Mouse (Mus musculus) heart, embryonic 13.5 days (tissue): ENCODE data around the gene Zzz3. TPM values are rescaled to one million over a fixed set of nuclear protein-coding genes. Genes with fewer than 3 reads are reported as not detected.

ENCODE experiments used
- ATAC-seq: fragments of 200-750 bp; cut with Nextera tagmentation; 2 replicates; pipeline ENCODE4 v1.8.0; 2017; ENCODE audit warnings: moderate TSS enrichment; ENCODE audit not compliant: insufficient number of reproducible peaks, low FRiP score, low TSS enrichment; ENCODE audit errors: extremely low read depth
- H3K27ac ChIP-seq: fragments of 300-500 bp; sonication (generic); replicated peaks from 2 replicates; pipeline ENCODE4 v1.5.1; 2015; ENCODE audit warnings: moderate library complexity, mild to moderate bottlenecking, inconsistent platforms
- H3K27me3 ChIP-seq: fragments of 300-500 bp; sonication (generic); replicated peaks from 2 replicates; pipeline ENCODE4 v1.6.1; 2015; ENCODE audit warnings: mild to moderate bottlenecking, inconsistent platforms
- H3K36me3 ChIP-seq: fragments of 300-500 bp; sonication (generic); 2 replicates; pipeline ENCODE4 v1.6.1; 2015; ENCODE audit warnings: mild to moderate bottlenecking, inconsistent platforms
- H3K4me1 ChIP-seq: fragments of 300-500 bp; sonication (generic); 2 replicates; pipeline ENCODE4 v1.6.1; 2015; ENCODE audit warnings: inconsistent platforms
- H3K4me2 ChIP-seq: fragments of 300-500 bp; sonication (generic); 2 replicates; pipeline ENCODE4 v1.6.1; 2015; ENCODE audit warnings: inconsistent platforms, mild to moderate bottlenecking, moderate library complexity
- H3K4me3 ChIP-seq: fragments of 300-500 bp; sonication (generic); 2 replicates; pipeline ENCODE4 v1.5.1; 2015; ENCODE audit warnings: moderate library complexity, mild to moderate bottlenecking, inconsistent platforms
- H3K9ac ChIP-seq: fragments of 300-500 bp; sonication (generic); 2 replicates; pipeline ENCODE4 v1.6.1; 2015; ENCODE audit warnings: inconsistent platforms, mild to moderate bottlenecking, moderate library complexity
- H3K9me3 ChIP-seq: fragments of 300-500 bp; sonication (generic); 2 replicates; pipeline ENCODE4 v1.6.1; 2016; ENCODE audit warnings: inconsistent platforms
- WGBS: fragments of 180-500 bp; shearing (Covaris S2); methylation state at CpG from one replicate; pipeline ENCODE4 v1.1.7; 2015; ENCODE audit warnings: mixed read lengths; 5-methylcytosine and 5-hydroxymethylcytosine counted together
- polyA plus RNA-seq: library from polyadenylated mRNA; unstranded; fragments of >200 nt; fragmentation: Nextera tagmentation; extraction: Ambion mirVana; gene quantifications from 2 replicates; pipeline ENCODE4 v1.2.1, GENCODE M21; 2015

Zzz3 gene
- polyA plus RNA-seq, 1 experiment from 2014 or later: 31.0 TPM

DNA sequence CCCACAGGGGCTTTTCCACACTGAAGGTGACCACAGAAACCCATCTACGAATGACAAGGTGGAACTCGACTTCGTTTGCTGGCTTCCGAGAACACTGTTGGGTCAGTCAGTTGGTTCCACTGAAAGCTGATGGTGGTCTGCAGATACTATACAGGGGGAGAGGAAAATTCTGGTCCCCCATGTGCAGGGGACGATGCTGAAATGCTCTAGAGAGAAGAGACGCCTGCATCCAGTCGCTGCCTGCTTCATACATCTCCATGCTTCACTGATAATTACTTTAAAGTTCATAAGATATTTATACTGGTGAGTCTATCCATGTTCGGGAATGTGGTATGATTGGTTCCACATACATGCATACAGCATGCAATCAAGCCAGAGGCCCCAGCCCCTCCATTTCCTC, 86.9 kb downstream of the Zzz3 start:
- no peak overlapping the region for H3K4me3 ChIP-seq
- peaks cover 19% of the 10 kb centered on the region for H3K4me1 ChIP-seq
- H3K27me3 ChIP-seq: no peaks in the 10 kb centered on the region
- H3K36me3 ChIP-seq: no peaks in the 10 kb centered on the region
- H3K27ac ChIP-seq: no peak overlapping the region
- H3K9me3 ChIP-seq: no peaks in the 10 kb centered on the region
- 82% methylated on average over 8 of the region's 8 CpGs for WGBS
- H3K9ac ChIP-seq: no peak overlapping the region
- no peak for ATAC-seq
- H3K4me2 ChIP-seq: no peak overlapping the region

GRCm38 (mm10) chr3:152483800-152484199, 88.5 kb downstream of the Zzz3 start:
- Histone ChIP-seq H3K4me1 (peaks cover 26% of the 10 kb centered on the region), H3K27ac (peak overlapping the region; percentile 24; the same call in 1 of the 2 replicates), H3K4me2 (peak overlapping the region; percentile 24; the same call in 1 of the 2 replicates), H3K27me3 (no peaks in the 10 kb centered on the region), H3K9ac (0 out of 2 replicates have a peak overlapping the region, but pooled peaks have one; percentile 10), H3K4me3 (no peak overlapping the region), H3K9me3 (no peaks in the 10 kb centered on the region), H3K36me3 (no peaks in the 10 kb centered on the region)
- WGBS: 36% methylated on average over 7 of the region's 7 CpGs
- ATAC-seq: no peak

DNA sequence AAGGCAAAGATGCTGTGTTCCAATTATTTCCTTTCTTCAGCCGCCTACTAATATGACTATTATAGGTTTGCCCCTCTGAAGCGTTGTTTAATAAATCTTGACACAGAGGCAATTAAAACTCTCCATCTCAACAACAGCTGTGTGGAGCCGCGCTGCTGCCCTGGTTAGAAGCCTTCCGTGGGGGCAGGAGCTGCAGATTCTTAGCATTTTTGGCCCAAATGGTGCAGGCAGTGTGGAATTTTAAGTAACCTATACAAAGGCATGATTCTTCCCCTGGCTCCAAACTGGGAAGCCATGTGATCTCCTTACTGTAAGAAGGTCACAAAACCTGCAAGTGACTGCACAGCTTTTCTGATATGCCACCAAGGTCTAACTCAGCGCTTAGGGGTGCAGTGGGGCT, 88.9 kb downstream of the Zzz3 start:
- ATAC-seq: no peak
- Histone ChIP-seq H3K9ac (no peak overlapping the region), H3K9me3 (no peaks in the 10 kb centered on the region), H3K27ac (peak overlapping the region; percentile 24; the same call in 1 of the 2 replicates), H3K4me3 (no peak overlapping the region), H3K4me1 (peaks cover 31% of the 10 kb centered on the region), H3K4me2 (peak overlapping the region; percentile 24), H3K36me3 (no peaks in the 10 kb centered on the region), H3K27me3 (no peaks in the 10 kb centered on the region)
- WGBS: 45% methylated on average over 6 of the region's 6 CpGs

DNA sequence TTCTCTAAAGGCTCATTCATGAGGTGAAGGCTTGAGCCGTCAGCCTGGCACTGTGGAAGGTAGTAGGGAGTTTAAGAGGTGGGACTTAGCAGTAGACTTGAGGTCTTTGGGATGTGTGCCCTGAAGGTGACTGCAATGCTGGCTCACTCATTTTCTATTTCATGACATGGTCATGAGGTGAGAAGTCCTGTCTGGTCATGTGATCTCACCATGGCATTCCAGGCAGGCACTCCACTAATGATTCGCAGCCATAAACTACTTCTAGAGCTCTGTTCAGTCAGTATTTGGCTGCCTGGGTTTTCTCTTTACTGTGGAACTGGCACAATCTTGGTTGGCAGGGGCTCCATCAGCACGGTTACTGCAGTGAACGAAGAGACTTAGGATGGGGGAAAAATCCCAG, 93.7 kb downstream of the Zzz3 start:
- Histone ChIP-seq H3K9me3 (no peaks in the 10 kb centered on the region), H3K4me3 (no peak overlapping the region), H3K4me2 (no peak overlapping the region), H3K4me1 (peaks cover 48% of the 10 kb centered on the region), H3K9ac (no peak overlapping the region), H3K27me3 (peaks cover 25% of the 10 kb centered on the region), H3K27ac (no peak overlapping the region), H3K36me3 (no peaks in the 10 kb centered on the region)
- 69% methylated on average over 4 of the region's 4 CpGs for WGBS
- no peak for ATAC-seq

GRCm38 (mm10) chr3:152490423-152490822, 95.2 kb downstream of the Zzz3 start:
- Histone ChIP-seq H3K27ac (no peak overlapping the region), H3K4me2 (no peak overlapping the region), H3K9me3 (no peaks in the 10 kb centered on the region), H3K4me1 (peaks cover 54% of the 10 kb centered on the region), H3K4me3 (no peak overlapping the region), H3K27me3 (peaks cover 33% of the 10 kb centered on the region), H3K36me3 (no peaks in the 10 kb centered on the region), H3K9ac (no peak overlapping the region)
- no peak for ATAC-seq
- 85% methylated on average over 5 of the region's 5 CpGs for WGBS

GRCm38 (mm10) chr3:152492241-152492640, 97.0 kb downstream of the Zzz3 start:
- H3K4me2 ChIP-seq: no peak overlapping the region
- WGBS: 72% methylated on average over 6 of the region's 6 CpGs
- no peak for ATAC-seq
- H3K4me1 ChIP-seq: peaks cover 69% of the 10 kb centered on the region
- no peaks in the 10 kb centered on the region for H3K9me3 ChIP-seq
- no peak overlapping the region for H3K4me3 ChIP-seq
- no peak overlapping the region for H3K27ac ChIP-seq
- H3K27me3 ChIP-seq: peaks cover 35% of the 10 kb centered on the region
- no peaks in the 10 kb centered on the region for H3K36me3 ChIP-seq
- H3K9ac ChIP-seq: no peak overlapping the region

- Histone ChIP-seq H3K9me3 (no peaks in the 10 kb centered on the region), H3K27me3 (peaks cover 45% of the 10 kb centered on the region), H3K27ac (no peak overlapping the region), H3K36me3 (no peaks in the 10 kb centered on the region), H3K4me1 (peaks cover 63% of the 10 kb centered on the region), H3K9ac (no peak overlapping the region), H3K4me2 (peak overlapping the region; percentile 33), H3K4me3 (no peak overlapping the region)
- no peak for ATAC-seq
- 11% methylated on average over 2 of the region's 2 CpGs for WGBS
Observed at GRCm38 (mm10) chr3:152493813-152494212, 98.5 kb downstream of the Zzz3 start.

GRCm38 (mm10) chr3:152494667-152495360, 99.5 kb downstream of the Zzz3 start:
- ATAC-seq: no peak

DNA sequence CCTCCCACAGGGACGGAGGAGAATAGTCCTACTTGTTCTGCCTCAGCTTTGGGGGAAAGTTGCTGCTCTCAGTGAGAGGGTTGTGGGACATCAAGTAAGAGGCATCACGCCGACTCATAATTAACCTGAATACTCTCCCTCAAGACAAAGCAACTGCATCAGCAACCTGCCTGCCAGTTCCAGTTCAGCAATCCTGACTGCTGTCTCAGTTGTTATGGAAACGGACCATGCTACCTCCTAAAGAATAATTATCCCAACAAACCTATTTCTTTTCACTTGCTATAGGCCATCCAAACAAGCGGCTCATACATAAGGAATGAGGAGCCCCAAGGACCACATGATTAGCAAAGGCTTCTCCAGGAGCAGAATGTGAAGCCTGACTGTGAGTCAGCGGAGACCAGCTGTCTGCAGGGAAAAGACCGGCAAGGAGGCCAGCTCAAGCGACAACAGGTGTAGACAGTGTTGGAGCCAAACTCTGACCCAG, 100.2 kb downstream of the Zzz3 start:
- no peaks in the 10 kb centered on the region for H3K36me3 ChIP-seq
- H3K9ac ChIP-seq: no peak overlapping the region
- no peak overlapping the region for H3K4me2 ChIP-seq
- no peak for ATAC-seq
- no peaks in the 10 kb centered on the region for H3K9me3 ChIP-seq
- no peak overlapping the region for H3K4me3 ChIP-seq
- peaks cover 36% of the 10 kb centered on the region for H3K27me3 ChIP-seq
- 71% methylated on average over 8 of the region's 8 CpGs for WGBS
- peaks cover 53% of the 10 kb centered on the region for H3K4me1 ChIP-seq
- H3K27ac ChIP-seq: no peak overlapping the region

More at GRCm38 (mm10) chr3:152494667-152495360, 99.5 kb downstream of the Zzz3 start:
- no peak overlapping the region for H3K4me3 ChIP-seq
- no peaks in the 10 kb centered on the region for H3K9me3 ChIP-seq
- H3K4me2 ChIP-seq: no peak overlapping the region
- WGBS: 52% methylated on average over 12 of the region's 12 CpGs
- H3K27ac ChIP-seq: no peak overlapping the region
- peaks cover 43% of the 10 kb centered on the region for H3K27me3 ChIP-seq
- no peaks in the 10 kb centered on the region for H3K36me3 ChIP-seq
- peaks cover 56% of the 10 kb centered on the region for H3K4me1 ChIP-seq
- no peak overlapping the region for H3K9ac ChIP-seq

DNA sequence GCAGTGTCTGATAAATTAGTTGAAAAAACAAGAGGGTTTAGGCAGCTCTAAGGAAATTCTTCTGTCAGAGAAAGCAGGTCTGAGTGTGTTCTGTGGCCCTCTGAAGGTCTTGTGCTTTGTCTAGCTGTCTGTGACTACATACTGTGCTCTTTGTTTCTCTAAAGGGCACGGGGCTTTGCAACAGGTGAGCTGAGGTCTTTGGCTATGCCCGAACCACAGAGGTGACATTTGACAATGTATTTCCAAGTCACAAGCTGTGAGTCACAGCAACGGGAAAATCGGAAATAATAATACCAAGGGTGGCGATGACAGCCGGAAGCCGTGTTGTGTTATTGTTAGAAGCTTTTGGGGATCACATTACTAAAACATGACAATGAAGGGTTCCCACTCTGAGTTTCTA, 101.8 kb downstream of the Zzz3 start:
- no peaks in the 10 kb centered on the region for H3K36me3 ChIP-seq
- H3K4me3 ChIP-seq: no peak overlapping the region
- peaks cover 25% of the 10 kb centered on the region for H3K27me3 ChIP-seq
- H3K9me3 ChIP-seq: no peaks in the 10 kb centered on the region
- H3K9ac ChIP-seq: no peak overlapping the region
- no peak overlapping the region for H3K4me2 ChIP-seq
- H3K4me1 ChIP-seq: peaks cover 53% of the 10 kb centered on the region
- H3K27ac ChIP-seq: no peak overlapping the region
- 55% methylated on average over 7 of the region's 7 CpGs for WGBS
- no peak for ATAC-seq

DNA sequence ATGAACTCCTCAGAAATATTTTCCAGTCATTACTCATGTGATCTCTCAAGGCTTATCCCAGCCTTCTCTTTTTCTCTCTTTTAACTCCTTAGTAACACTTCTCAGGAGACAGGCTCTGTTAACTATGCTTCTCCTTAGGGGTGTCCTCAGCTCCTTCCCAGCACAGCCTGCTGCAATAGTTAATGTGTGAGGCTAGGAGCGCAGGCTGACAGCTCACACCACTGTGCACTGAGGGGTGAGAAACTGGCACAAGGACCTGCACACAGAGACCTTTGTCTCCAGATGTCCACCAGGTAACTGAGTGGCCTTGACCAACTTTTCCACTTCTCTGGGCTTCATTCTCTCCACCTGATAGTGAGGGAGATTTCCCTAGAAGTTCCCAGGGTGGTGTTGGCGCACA, 102.6 kb downstream of the Zzz3 start:
- no peaks in the 10 kb centered on the region for H3K36me3 ChIP-seq
- 63% methylated on average over 2 of the region's 2 CpGs for WGBS
- H3K9ac ChIP-seq: no peak overlapping the region
- H3K27ac ChIP-seq: no peak overlapping the region
- H3K4me1 ChIP-seq: peaks cover 48% of the 10 kb centered on the region
- no peak for ATAC-seq
- no peak overlapping the region for H3K4me3 ChIP-seq
- H3K27me3 ChIP-seq: peaks cover 20% of the 10 kb centered on the region
- H3K9me3 ChIP-seq: no peaks in the 10 kb centered on the region
- H3K4me2 ChIP-seq: no peak overlapping the region
